Mouse (Mus musculus) activated CD4-positive, CD25-positive, alpha-beta regulatory T cell, adult 9 weeks (primary cell): ENCODE data around the gene Magix. TPM values are rescaled to one million over a fixed set of nuclear protein-coding genes. Genes with fewer than 3 reads are reported as not detected.

Experiments
- polyA plus RNA-seq: library from polyadenylated mRNA; unstranded; fragments of 100-300 nt; shearing (Covaris generic); gene quantifications from one replicate; pipeline ENCODE4 v1.2.1, GENCODE M21; 2017

The Magix gene
- polyA plus RNA-seq: not detected

DNA sequence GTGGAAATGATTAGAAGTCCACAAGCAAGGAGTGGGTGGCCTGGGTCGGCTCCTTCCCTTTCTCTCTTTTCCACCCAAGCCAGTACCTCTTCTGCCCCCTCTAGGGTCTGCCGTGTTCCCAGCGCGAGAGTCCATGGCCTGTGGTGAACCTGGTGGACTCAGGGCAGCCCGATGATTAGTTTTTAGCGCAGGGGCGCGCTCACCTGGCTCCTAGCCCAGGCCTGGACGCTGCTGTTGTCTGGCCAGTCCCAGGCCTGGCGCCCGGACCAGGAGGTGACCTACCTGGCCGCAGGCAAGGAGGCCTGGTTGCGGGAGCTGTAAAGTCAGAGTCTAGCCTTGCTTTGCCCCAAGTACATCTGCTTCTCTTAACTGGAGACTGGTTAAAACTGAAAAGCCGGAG lies at the start of gene Magix:
TSS of gene Magix (minus strand) at position 388 of the 400 bp plus-strand sequence.

DNA sequence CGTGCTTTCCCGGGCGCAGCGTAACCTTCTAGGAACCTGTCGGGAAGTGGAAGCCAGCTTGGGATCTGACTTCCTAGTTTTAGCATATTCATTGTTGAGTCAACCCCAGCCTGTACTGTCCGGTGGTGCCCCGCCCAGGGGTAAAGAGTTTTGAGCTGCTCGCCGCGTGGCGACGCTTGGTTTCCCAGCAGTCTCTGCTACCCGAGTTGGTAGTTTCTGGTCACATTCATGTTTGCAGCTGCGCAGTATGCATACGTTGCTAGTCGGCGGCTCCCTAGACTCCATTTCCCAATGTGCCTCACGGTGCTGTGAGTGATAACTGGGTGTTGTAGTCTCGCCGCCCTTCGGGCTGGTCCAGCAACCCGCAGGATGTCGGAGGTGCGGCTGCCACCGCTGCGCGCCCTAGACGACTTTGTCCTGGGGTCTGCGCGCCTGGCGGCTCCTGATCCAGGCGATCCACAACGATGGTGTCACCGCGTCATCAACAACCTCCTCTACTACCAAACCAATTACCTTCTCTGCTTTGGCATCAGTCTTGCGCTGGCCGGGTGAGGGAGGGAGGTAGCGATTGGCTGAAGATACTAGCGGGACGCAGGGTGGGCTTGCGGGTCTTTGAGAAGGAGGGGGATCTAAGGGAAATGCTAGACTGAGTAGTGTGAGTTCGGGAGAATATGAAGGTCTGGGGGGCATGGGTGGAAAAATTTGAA lies 47.3 kb upstream of the Magix start, which contains the start of gene Praf2:
TSS of gene Praf2 (plus strand) at position 225 of the 707 bp plus-strand sequence.

DNA sequence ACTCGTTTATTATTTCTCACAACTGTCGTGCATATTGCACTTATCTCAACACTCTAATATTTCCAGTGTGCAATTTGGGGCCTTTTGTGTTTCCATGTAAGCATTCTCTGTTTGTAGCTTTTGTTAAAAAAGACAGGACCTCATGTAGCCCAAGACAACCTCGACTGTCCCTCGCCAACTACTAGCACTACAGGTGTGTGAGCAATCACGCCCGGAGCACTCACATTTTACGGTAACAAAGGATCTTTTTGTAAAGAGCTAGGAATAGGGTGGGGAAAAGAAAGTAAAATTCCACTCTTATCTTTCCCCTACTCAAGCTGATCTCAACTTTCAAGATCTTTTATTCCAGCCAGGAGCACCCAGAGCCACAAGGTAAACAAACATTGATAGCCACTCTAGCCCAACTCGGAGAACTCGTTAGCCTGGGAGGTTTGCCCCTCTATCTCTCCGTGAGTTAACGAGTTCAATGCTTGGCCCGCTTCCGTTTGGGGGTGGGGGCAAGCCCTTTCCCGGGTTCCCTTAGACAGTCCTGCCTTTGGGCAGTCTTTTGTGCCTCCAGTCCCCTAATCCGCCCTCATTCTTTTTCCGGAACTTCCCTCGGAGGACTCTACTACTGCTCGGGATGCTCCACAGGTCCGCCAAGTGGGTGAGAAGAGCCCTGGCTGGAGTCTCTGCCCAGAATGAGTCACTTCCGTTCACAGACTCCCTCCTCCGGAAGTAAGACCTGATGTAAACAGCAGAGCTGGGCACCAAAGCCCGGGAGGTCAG lies 40.6 kb upstream of the Magix start, which contains the start of gene Gm45208:
TSS of gene Gm45208 (plus strand) at position 732 of the 768 bp plus-strand sequence.

DNA sequence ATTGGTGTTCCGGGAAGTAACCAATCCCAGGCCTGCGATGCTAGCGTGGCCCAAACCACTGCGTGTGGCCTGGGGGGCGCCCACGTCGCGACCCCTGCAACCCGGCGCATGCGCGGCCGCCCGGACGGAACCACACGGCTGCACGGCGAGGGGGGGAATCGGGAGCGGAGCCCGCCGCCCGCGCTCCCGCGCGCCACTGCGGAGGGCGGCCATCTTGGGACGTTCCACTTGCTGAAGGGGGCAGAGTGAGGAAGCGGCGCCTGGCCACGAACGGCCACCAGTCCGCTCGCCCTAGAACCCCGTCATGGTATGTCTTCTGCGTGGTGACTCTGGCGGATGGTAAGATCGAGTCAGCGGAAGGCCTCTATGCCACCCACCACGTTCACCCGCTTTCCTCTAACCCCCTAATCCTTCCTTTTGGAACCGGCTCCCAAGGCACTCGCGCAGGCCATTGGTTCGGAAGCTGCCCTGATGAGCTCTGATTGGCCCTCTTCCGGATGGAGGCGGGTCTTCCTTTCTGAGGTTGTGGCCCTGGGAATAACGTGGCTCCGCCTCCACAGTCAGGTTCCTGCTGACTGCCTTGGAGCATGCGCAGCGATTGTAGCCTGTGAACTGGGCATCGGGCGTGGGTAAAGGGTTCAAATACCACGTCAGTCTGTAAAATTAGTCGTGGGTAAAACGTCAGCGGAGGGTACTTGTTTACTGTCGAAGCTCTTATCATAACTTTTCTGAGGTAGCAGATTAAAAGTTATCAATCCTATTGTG lies 33.3 kb upstream of the Magix start, which contains the start of gene Wdr45:
TSS of gene Wdr45 (plus strand) at position 199 of the 765 bp plus-strand sequence.

DNA sequence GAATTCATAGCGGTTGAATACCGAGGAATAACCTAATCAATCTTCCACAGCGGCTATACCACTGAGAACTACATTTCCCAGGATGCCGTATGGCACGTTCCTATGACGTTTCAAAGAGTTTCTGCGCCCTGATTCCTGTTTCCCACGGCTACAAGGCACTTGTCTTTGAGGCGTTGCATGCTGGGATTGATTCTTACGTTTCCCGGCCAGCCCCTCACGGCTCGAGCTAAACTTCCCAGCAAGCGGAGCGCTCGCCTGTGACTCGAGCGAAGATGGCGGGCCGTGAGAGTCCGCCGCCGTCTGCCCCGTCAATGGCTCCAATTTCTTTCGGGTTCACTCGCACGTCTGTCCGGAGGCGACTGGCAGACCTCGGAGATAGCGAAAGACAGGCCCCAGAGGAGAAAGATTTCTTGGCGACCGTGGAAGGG lies 15.9 kb upstream of the Magix start, which contains the start of gene Gpkow:
TSS of gene Gpkow (plus strand) at position 178 of the 428 bp plus-strand sequence.

DNA sequence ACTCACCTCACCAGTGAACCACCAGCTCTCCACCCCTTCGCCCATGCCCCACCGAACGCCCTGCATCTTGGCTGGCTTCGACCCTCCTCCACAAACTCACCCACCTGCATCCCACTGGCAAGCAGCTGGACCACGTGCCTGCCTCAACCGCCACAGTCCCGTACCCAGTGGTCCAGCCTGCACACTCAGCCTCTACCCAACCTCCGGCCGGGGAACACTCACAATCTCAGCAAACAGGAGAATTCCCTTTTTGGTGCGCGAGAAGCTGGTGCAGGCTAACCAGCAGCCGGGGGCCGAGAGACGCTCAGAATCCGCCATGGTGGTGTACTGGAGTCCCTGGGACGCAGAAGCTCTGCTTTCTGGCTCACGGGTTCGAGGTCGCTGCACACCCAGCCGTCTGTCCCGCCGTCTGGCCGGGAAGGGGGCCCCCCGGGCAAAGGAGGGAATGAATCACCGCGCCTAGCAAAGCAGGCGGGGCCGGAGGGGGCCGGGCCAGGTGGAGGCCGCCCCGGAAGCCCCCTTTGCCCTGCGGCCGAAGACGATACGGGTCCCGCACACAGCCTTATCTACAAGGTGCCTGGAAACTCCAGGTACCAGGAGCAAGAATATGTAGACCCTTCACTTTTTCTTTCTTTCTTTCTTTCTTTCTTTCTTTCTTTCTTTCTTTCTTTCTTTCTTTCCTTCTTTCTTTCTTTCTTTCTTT lies 10.0 kb downstream of the Magix start, which contains the start of gene Plp2:
TSS of gene Plp2 (minus strand) at position 470 of the 703 bp plus-strand sequence.

DNA sequence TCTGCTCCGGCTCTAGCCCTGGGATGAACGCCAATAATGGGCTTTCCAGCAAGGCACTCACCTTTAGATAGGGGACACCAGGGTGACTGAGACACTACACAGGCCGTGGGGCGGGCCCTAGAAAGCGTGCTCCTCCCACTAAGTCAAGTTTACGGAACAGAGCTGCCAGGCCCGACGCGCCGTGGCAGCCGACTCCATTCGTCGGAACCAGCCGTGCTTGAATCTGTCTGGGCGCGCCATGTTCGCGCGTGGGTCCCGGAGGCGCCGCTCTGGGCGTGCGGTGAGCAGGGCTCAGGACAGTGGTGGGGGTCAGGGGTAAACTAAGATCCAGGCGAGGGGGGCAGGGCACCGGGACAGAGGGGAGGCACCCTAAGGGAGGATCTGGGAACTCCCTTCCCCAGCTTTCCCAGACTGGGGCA lies 23.8 kb downstream of the Magix start, which contains the start of gene Prickle3:
TSS of gene Prickle3 (plus strand) at position 40 of the 419 bp plus-strand sequence.

DNA sequence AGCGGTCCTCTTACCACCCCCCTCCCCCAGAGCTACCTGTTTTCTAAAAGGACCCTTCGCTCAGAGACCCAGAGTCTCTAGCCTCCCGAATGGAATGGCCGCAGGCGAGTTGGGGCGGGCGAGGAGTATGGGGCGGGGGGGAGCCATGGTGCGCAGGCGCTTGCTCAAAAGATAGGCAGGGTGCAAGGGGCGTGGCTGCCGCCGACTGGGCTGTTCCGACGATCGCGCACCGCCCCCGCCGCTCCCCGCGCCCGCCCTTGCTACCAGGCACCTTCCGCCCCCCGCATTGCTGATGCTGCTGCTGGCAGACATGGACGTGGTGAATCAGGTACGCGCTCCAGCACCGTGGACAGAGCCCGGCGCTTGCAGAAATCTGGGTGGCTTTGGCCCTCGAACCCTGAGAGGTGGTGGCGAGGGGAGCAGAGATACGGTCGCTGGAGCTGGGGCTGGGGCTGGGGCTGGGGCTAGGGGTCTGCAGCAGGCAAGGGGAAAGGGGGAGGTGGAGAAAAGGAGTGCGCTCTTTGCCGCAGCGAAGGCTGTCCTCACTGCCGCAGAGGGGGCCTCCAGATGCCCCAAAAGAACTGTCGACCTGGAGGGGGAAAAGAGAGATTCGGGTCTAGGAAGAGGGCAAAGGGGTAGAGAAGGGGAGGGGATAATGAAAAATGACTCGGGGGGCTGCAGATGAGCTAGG lies 42.5 kb downstream of the Magix start, which contains the start of gene Syp:
TSS of gene Syp (plus strand) at position 71 of the 691 bp plus-strand sequence.

Other genes with a start within 250 kb of the Magix start
- gene Foxp3, start 107.6 kb downstream of the Magix start, polyA plus RNA-seq: 118 TPM
- gene Ppp1r3f, start 107.0 kb downstream of the Magix start, polyA plus RNA-seq: 7.1 TPM
- 23.9 TPM for gene Ccdc22, start 75.7 kb downstream of the Magix start, polyA plus RNA-seq
- not detected for gene Cacna1f, start 74.2 kb downstream of the Magix start, polyA plus RNA-seq
- 19.6 TPM for gene Syp, start 42.8 kb downstream of the Magix start, polyA plus RNA-seq
- gene Prickle3, start 24.0 kb downstream of the Magix start, polyA plus RNA-seq: 35.1 TPM
- gene Plp2, start 9.9 kb downstream of the Magix start, polyA plus RNA-seq: 130 TPM
- gene Gpkow, start 15.9 kb upstream of the Magix start, polyA plus RNA-seq: 69.0 TPM
- gene Wdr45, start 33.1 kb upstream of the Magix start, polyA plus RNA-seq: 85.0 TPM
- not detected for gene Gm45208, start 41.0 kb upstream of the Magix start, polyA plus RNA-seq
- 35.0 TPM for gene Praf2, start 47.2 kb upstream of the Magix start, polyA plus RNA-seq
- 0.70 TPM for gene Ccdc120, start 69.7 kb upstream of the Magix start, polyA plus RNA-seq
- 47.9 TPM for gene Tfe3, start 81.3 kb upstream of the Magix start, polyA plus RNA-seq
- gene Gripap1, start 108.5 kb upstream of the Magix start, polyA plus RNA-seq: 112 TPM
- 1.1 TPM for gene Kcnd1, start 141.0 kb upstream of the Magix start, polyA plus RNA-seq
- 16.6 TPM for gene Otud5, start 160.1 kb upstream of the Magix start, polyA plus RNA-seq
- gene Pim2, start 197.0 kb upstream of the Magix start, polyA plus RNA-seq: 75.3 TPM
- 41.7 TPM for gene Slc35a2, start 202.8 kb upstream of the Magix start, polyA plus RNA-seq
- 155 TPM for gene Pqbp1, start 218.0 kb upstream of the Magix start, polyA plus RNA-seq
- gene Timm17b, start 218.1 kb upstream of the Magix start, polyA plus RNA-seq: 154 TPM
- gene Gm10491, start 226.6 kb upstream of the Magix start, polyA plus RNA-seq: not detected
- not detected for gene Gm10490, start 228.3 kb upstream of the Magix start, polyA plus RNA-seq
- gene Pcsk1n, start 238.6 kb upstream of the Magix start, polyA plus RNA-seq: not detected
- gene Eras, start 247.4 kb upstream of the Magix start, polyA plus RNA-seq: not detected